Mouse (Mus musculus) limb, embryonic 12.5 days (tissue): ENCODE measurements around the gene St3gal4. TPM values are rescaled to one million over a fixed set of nuclear protein-coding genes. Genes with fewer than 3 reads are reported as not detected.

Source experiments
- ATAC-seq: fragments of 200-750 bp; cut with Nextera tagmentation; 2 replicates; pipeline ENCODE4 v1.8.0; 2017; ENCODE audit warnings: low read depth, moderate TSS enrichment; ENCODE audit not compliant: insufficient number of reproducible peaks, insufficient read depth, low FRiP score, low TSS enrichment
- H3K27ac ChIP-seq: fragments of 300-500 bp; sonication (generic); 2 replicates; pipeline ENCODE4 v1.5.1; 2016; ENCODE audit warnings: mild to moderate bottlenecking, moderate library complexity
- H3K27me3 ChIP-seq: fragments of 300-500 bp; sonication (generic); 2 replicates; pipeline ENCODE4 v1.6.1; 2016; ENCODE audit warnings: mild to moderate bottlenecking, moderate library complexity
- H3K36me3 ChIP-seq: fragments of 300-500 bp; sonication (generic); 2 replicates; pipeline ENCODE4 v1.6.1; 2016; ENCODE audit warnings: mild to moderate bottlenecking, moderate library complexity
- H3K4me1 ChIP-seq: fragments of 300-500 bp; sonication (generic); replicated peaks from 2 replicates; pipeline ENCODE4 v1.6.1; 2016
- H3K4me2 ChIP-seq: fragments of 300-500 bp; sonication (generic); 2 replicates; pipeline ENCODE4 v1.6.1; 2016; ENCODE audit warnings: mild to moderate bottlenecking, moderate library complexity
- H3K4me3 ChIP-seq: fragments of 300-500 bp; sonication (generic); replicated peaks from 2 replicates; pipeline ENCODE4 v1.5.1; 2016; ENCODE audit warnings: mild to moderate bottlenecking
- H3K9ac ChIP-seq: fragments of 300-500 bp; sonication (generic); replicated peaks from 2 replicates; pipeline ENCODE4 v1.6.1; 2016; ENCODE audit warnings: mild to moderate bottlenecking, moderate library complexity
- H3K9me3 ChIP-seq: fragments of 300-500 bp; sonication (generic); 2 replicates; pipeline ENCODE4 v1.6.1; 2016; ENCODE audit warnings: mild to moderate bottlenecking, moderate library complexity
- WGBS: fragments of 180-500 bp; shearing (Covaris S2); methylation state at CpG from one replicate; pipeline ENCODE4 v1.1.7; 2016; 5-methylcytosine and 5-hydroxymethylcytosine counted together
- polyA plus RNA-seq: library from polyadenylated mRNA; unstranded; fragments of >200 nt; fragmentation: Nextera tagmentation; extraction: Ambion mirVana; gene quantifications from 2 replicates; pipeline ENCODE4 v1.2.1, GENCODE M21; 2016

The St3gal4 gene
- polyA plus RNA-seq, result 29.7 and 30.3 TPM in 2 replicates

DNA sequence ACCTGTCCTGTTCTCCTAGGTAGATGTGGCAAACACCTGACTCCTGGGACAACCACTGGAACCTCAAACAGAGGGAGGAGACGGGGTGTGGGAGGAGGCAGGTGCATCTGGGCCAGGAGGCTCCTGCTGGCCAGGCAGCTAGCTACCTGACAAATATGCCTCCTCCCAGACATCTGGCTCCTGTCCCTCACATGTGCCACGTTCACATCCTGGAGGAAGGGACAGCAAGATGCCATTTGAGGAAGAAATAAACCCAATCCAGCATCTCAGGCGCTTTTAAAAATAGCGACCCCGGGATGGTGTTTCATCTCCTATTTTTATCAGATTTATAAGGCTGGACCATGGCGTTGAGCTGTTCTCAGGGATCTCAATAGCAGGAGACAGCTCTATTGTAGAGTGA, at the start of gene St3gal4:
St3gal4 (minus strand) TSS at position 101 of the 400 bp plus-strand sequence.
- H3K9ac ChIP-seq, result no peak within 1 kb of the TSS
- H3K27ac ChIP-seq, result no peak within 1 kb of the TSS
- peaks cover 42% of the 10 kb centered on the region for H3K4me1 ChIP-seq
- peaks cover 26% of the 10 kb centered on the region for H3K36me3 ChIP-seq
- no peak within 1 kb of the TSS for H3K4me2 ChIP-seq
- no peaks in the 10 kb centered on the region for H3K9me3 ChIP-seq
- H3K4me3 ChIP-seq, result no peak within 1 kb of the TSS
- no peak for ATAC-seq
- no peaks in the 10 kb centered on the region for H3K27me3 ChIP-seq
- WGBS, result 83% methylated on average over 6 of the region's 6 CpGs

DNA sequence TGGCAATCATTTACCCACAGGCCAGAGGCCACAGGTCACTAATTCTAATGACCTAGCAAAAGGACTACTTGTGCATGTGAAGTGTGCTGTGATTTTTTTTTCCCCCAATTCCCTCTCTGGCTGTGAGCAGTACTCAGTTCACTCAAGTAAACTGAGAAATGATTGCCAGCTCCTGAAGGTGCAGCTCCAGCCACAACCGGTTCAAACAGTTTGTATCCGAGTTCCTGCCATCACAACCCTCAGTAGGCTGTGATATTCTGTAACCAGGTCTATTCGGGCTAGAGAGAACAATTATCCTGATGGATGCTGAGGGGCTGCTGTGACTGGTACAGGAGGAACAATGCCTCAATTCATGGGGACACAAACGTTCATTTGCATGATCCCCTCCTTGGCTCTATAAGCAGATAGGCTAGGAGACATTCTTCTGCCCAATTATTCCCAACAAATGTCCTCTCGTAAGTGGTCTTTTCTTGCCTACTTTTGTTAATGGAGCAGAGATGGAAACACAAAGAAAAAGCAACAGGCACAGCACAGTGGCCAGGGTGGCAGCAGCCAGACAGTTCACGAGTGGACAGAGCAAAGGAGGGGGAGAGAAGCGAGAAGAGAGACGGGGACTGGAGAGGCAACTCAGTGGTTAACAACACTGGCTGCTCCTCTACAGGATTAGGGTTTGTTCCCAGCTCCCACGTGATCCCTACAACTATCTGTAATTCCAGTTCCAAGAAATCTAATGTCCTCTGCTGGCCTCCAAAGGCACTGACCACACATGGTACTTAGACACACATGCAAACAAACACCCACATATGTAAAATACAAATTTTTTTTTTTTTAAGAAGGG, 47.9 kb upstream of the St3gal4 start:
- H3K27me3 ChIP-seq, result no peaks in the 10 kb centered on the region
- no peaks in the 10 kb centered on the region for H3K4me1 ChIP-seq
- H3K9me3 ChIP-seq, result no peaks in the 10 kb centered on the region
- no peak for ATAC-seq
- H3K4me3 ChIP-seq, result no peak overlapping the region
- WGBS, result 68% methylated on average over 9 of the region's 9 CpGs
- H3K36me3 ChIP-seq, result peaks cover 26% of the 10 kb centered on the region
- H3K27ac ChIP-seq, result no peak overlapping the region
- H3K4me2 ChIP-seq, result no peak overlapping the region
- no peak overlapping the region for H3K9ac ChIP-seq

GRCm38 (mm10) chr9:35166144-35166797, 47.2 kb upstream of the St3gal4 start:
- Histone ChIP-seq H3K9ac (no peak overlapping the region), H3K4me2 (no peak overlapping the region), H3K27ac (no peak overlapping the region), H3K27me3 (no peaks in the 10 kb centered on the region), H3K36me3 (peaks cover 26% of the 10 kb centered on the region), H3K9me3 (no peaks in the 10 kb centered on the region), H3K4me1 (no peaks in the 10 kb centered on the region), H3K4me3 (no peak overlapping the region)
- 29% methylated on average over 3 of the region's 3 CpGs for WGBS
- 0 out of 2 replicates have a peak, but pooled peaks have one; percentile 47 for ATAC-seq

- Histone ChIP-seq H3K4me3 (no peak overlapping the region), H3K4me1 (no peaks in the 10 kb centered on the region), H3K27me3 (no peaks in the 10 kb centered on the region), H3K9me3 (no peaks in the 10 kb centered on the region), H3K4me2 (no peak overlapping the region), H3K27ac (no peak overlapping the region), H3K9ac (no peak overlapping the region), H3K36me3 (peaks cover 11% of the 10 kb centered on the region; the same call in 1 of the 2 replicates)
- WGBS, result 79% methylated on average over 5 of the region's 5 CpGs
- ATAC-seq, result no peak
Measured at GRCm38 (mm10) chr9:35164142-35164874, 45.2 kb upstream of the St3gal4 start.

DNA sequence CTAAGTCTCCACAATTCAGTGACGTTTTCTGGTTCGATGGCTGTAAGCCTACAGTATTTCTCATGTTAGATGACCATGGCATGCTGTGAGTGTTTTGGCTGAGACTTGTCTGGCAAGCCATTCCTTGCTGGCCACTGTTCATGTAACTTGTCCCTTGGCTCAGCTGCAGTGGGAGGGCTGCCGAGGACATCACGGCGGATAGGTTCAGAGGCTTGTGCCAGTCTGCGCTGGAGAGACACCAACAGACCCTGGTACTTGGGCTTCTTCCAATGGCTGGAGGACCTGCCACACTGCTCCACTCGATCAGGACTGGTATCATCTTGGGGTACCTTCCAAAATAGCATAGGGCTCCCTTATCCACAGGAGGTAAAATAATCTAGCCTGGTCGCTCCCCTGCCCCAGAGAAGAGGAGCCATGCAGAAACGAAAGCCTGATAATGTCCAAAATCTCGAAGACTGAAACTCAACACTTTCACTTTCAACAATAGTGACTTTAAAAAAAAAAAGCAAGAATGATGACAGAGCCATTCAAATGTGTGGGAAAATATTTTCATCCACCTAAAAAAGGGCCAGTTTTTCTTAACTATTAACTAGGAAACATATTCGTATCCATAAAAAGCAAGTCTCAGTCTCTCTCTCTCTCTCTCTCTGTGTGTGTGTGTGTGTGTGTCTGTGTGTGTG, 44.1 kb upstream of the St3gal4 start:
- Histone ChIP-seq H3K27me3 (no peaks in the 10 kb centered on the region), H3K27ac (no peak overlapping the region), H3K4me3 (no peak overlapping the region), H3K4me2 (no peak overlapping the region), H3K9me3 (no peaks in the 10 kb centered on the region), H3K36me3 (peaks cover 11% of the 10 kb centered on the region; the same call in 1 of the 2 replicates), H3K9ac (no peak overlapping the region), H3K4me1 (no peaks in the 10 kb centered on the region)
- no peak for ATAC-seq
- 93% methylated on average over 11 of the region's 11 CpGs for WGBS

DNA sequence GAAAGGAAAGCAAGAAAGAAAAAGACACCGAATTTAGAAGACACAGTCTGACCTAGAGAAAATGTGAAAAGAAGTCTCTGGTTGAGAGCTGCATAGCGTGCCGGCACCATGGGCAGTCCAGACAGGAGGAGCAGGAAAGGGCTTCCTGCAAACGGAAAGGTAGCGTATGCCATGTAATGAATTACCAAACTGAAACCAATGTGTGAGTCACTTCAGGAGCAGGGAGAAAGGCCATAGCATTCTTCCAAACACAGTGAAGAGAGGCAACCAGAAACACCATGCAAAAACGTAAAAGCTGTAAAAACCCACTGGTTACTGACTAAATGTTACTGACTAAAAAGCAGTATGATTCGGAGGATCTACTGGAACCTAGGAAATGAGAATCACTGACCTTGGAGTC, 42.7 kb upstream of the St3gal4 start:
- no peak overlapping the region for H3K27ac ChIP-seq
- H3K4me2 ChIP-seq, result no peak overlapping the region
- H3K4me3 ChIP-seq, result no peak overlapping the region
- H3K27me3 ChIP-seq, result no peaks in the 10 kb centered on the region
- no peak overlapping the region for H3K9ac ChIP-seq
- no peak for ATAC-seq
- no peaks in the 10 kb centered on the region for H3K9me3 ChIP-seq
- peaks cover 11% of the 10 kb centered on the region; the same call in 1 of the 2 replicates for H3K36me3 ChIP-seq
- 89% methylated on average over 7 of the region's 7 CpGs for WGBS
- peaks cover 2% of the 10 kb centered on the region; the same call in 1 of the 2 replicates for H3K4me1 ChIP-seq

DNA sequence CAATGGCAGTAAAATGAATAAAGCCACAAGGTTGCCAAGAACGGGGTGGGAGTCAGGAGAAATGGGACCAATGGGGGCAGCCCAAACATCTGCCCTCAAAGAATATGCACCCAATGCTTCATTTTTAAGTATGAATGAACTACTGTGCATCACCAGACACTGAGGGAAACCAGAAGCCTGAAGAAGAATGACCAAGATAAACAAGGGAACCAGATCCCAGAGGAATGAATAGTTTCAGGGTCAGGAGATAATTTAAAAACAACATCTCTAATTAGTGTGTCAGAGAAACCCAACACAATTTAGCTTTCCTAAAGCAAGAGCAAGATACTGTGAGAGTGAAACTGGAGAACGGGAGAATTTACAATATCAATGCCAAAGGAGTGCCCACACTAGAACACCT, 41.6 kb upstream of the St3gal4 start:
- Histone ChIP-seq H3K9me3 (no peaks in the 10 kb centered on the region), H3K9ac (no peak overlapping the region), H3K4me1 (peaks cover 12% of the 10 kb centered on the region), H3K27me3 (no peaks in the 10 kb centered on the region), H3K4me2 (no peak overlapping the region), H3K27ac (no peak overlapping the region), H3K4me3 (no peak overlapping the region), H3K36me3 (peaks cover 16% of the 10 kb centered on the region)
- no peak for ATAC-seq
- 74% methylated on average over 2 of the region's 2 CpGs for WGBS

DNA sequence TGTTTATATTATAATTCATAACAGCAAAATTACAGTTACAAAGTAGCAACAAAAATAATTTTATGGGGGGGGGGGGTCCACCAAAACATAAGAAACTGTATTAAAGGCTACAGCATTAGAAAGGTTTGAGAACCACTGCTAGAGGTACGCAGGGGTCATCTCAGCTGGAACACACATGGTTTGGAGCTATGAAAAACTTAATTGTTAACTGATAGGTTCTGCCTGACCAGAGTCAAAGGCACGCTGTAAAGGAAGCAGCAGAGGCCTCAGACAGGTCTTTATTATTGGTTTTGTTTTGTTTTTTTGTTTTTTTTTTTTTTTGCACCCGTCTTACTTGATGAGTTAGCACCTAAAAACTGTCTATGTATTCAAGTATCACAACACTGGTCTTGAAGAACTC, 39.4 kb upstream of the St3gal4 start:
- Histone ChIP-seq H3K27me3 (no peaks in the 10 kb centered on the region), H3K9ac (no peak overlapping the region), H3K36me3 (peaks cover 12% of the 10 kb centered on the region), H3K9me3 (no peaks in the 10 kb centered on the region), H3K4me2 (no peak overlapping the region), H3K27ac (no peak overlapping the region), H3K4me1 (peaks cover 12% of the 10 kb centered on the region), H3K4me3 (no peak overlapping the region)
- no peak for ATAC-seq
- WGBS, result 76% methylated on average over 3 of the region's 3 CpGs

DNA sequence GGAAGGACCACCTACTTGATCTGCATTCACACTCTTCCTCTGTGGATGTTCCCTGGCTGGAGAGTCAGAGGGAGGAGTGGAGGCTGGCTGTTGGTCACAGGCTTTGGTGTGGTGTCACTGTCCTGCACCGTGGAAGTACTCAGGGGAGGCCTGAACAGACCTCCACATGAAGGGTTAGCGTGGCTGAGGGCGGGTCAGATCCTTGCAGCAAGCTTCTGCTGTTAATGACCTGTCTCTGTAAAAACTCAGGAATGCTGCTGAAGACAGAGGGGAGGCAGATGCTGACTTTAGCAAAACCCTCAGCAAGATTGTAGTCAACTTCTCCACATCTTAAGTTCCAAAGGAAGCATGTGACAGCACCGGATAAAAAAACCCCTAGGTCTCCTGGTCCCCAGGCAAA, 37.8 kb upstream of the St3gal4 start:
- H3K27ac ChIP-seq, result 0 out of 2 replicates have a peak overlapping the region, but pooled peaks have one; percentile 45
- no peak overlapping the region for H3K4me3 ChIP-seq
- H3K4me2 ChIP-seq, result no peak overlapping the region
- peaks cover 12% of the 10 kb centered on the region for H3K4me1 ChIP-seq
- no peak for ATAC-seq
- no peaks in the 10 kb centered on the region for H3K9me3 ChIP-seq
- H3K9ac ChIP-seq, result 0 out of 2 replicates have a peak overlapping the region, but pooled peaks have one; percentile 27
- no peaks in the 10 kb centered on the region for H3K27me3 ChIP-seq
- 64% methylated on average over 4 of the region's 4 CpGs for WGBS
- peaks cover 8% of the 10 kb centered on the region; the same call in 1 of the 2 replicates for H3K36me3 ChIP-seq

GRCm38 (mm10) chr9:35156002-35156710, 37.1 kb upstream of the St3gal4 start:
- ATAC-seq, result no peak
- Histone ChIP-seq H3K27ac (peak overlapping the region; percentile 45), H3K4me1 (peaks cover 12% of the 10 kb centered on the region), H3K27me3 (no peaks in the 10 kb centered on the region), H3K9me3 (no peaks in the 10 kb centered on the region), H3K36me3 (peaks cover 8% of the 10 kb centered on the region; the same call in 1 of the 2 replicates), H3K9ac (0 out of 2 replicates have a peak overlapping the region, but pooled peaks have one; percentile 27), H3K4me3 (no peak overlapping the region), H3K4me2 (no peak overlapping the region)
- WGBS, result 86% methylated on average over 5 of the region's 5 CpGs
